Mouse (Mus musculus) stomach, embryonic 14.5 days (tissue): ENCODE results near the gene Unc119b. TPM values are rescaled to one million over a fixed set of nuclear protein-coding genes. Genes with fewer than 3 reads are reported as not detected.
"Not testable (repeated sequence)": the region's sequence is repeated elsewhere in the genome, so short reads cannot be mapped to it uniquely, and the experiment has no call there.

Experiments used
- ATAC-seq: fragments of 200-750 bp; cut with Nextera tagmentation; 2 replicates; pipeline ENCODE4 v1.8.0; 2017; ENCODE audit warnings: low read depth, moderate TSS enrichment; ENCODE audit not compliant: insufficient number of reproducible peaks, insufficient read depth, low FRiP score
- H3K27ac ChIP-seq: fragments of 300-500 bp; sonication (generic); 2 replicates; pipeline ENCODE4 v1.5.1; 2014; ENCODE audit warnings: mild to moderate bottlenecking, low read length, moderate library complexity, mixed read lengths
- H3K27me3 ChIP-seq: fragments of 300-500 bp; sonication (generic); 2 replicates; pipeline ENCODE4 v1.6.1; 2014; ENCODE audit warnings: low read length, control low read depth, mixed read lengths; ENCODE audit not compliant: control insufficient read depth, insufficient read depth
- H3K36me3 ChIP-seq: fragments of 300-500 bp; sonication (generic); 2 replicates; pipeline ENCODE4 v1.6.1; 2014; ENCODE audit warnings: mild to moderate bottlenecking, control low read depth, low read length, moderate library complexity, mixed read lengths; ENCODE audit not compliant: control insufficient read depth, insufficient read depth
- H3K4me1 ChIP-seq: fragments of 300-500 bp; sonication (generic); 2 replicates; pipeline ENCODE4 v1.6.1; 2014; ENCODE audit warnings: low read length, control low read depth, mixed read lengths; ENCODE audit not compliant: control insufficient read depth, insufficient read depth
- H3K4me2 ChIP-seq: fragments of 300-500 bp; sonication (generic); replicated peaks from 2 replicates; pipeline ENCODE4 v1.6.1; 2014; ENCODE audit warnings: low read depth, low read length, control low read depth
- H3K4me3 ChIP-seq: fragments of 300-500 bp; sonication (generic); 2 replicates; pipeline ENCODE4 v1.5.1; 2014; ENCODE audit warnings: low read depth, low read length, control low read depth
- H3K9ac ChIP-seq: fragments of 300-500 bp; sonication (generic); replicated peaks from 2 replicates; pipeline ENCODE4 v1.6.1; 2014; ENCODE audit warnings: low read depth, mild to moderate bottlenecking, control low read depth, low read length, moderate library complexity, mixed read lengths
- H3K9me3 ChIP-seq: fragments of 300-500 bp; sonication (generic); 2 replicates; pipeline ENCODE4 v1.6.1; 2016; ENCODE audit warnings: low read depth, low read length, control low read depth; ENCODE audit not compliant: control insufficient read depth
- WGBS: fragments of 180-500 bp; shearing (Covaris S2); extraction: QIAGEN DNeasy Blood & Tissue Kit; methylation state at CpG from one replicate; pipeline ENCODE4 v1.1.7; 2014; 5-methylcytosine and 5-hydroxymethylcytosine counted together
- polyA plus RNA-seq: library from polyadenylated mRNA; unstranded; fragments of >200 nt; fragmentation: Nextera tagmentation; extraction: Ambion mirVana; gene quantifications from 2 replicates; pipeline ENCODE4 v1.2.1, GENCODE M21; 2014

Gene Unc119b
- polyA plus RNA-seq, 1 experiment from 2014 or later, result 26.3 TPM

GRCm38 (mm10) chr5:115076144-115076901 lies 58.5 kb downstream of the Unc119b start:
- WGBS, result 52% methylated on average over 5 of the region's 5 CpGs
- H3K4me3 ChIP-seq, result no peak overlapping the region
- ATAC-seq, result no peak

GRCm38 (mm10) chr5:115074749-115075148 lies 60.0 kb downstream of the Unc119b start:
- Histone ChIP-seq H3K27ac (no peak overlapping the region), H3K4me1 (peaks cover 16% of the 10 kb centered on the region), H3K4me2 (no peak overlapping the region), H3K9me3 (no peaks in the 10 kb centered on the region), H3K4me3 (no peak overlapping the region), H3K36me3 (peaks cover 13% of the 10 kb centered on the region; the same call in 1 of the 2 replicates), H3K9ac (no peak overlapping the region), H3K27me3 (no peaks in the 10 kb centered on the region)
- no peak for ATAC-seq
- WGBS, result 69% methylated on average over 4 of the region's 4 CpGs

More at GRCm38 (mm10) chr5:115076144-115076901, 58.5 kb downstream of the Unc119b start:
- Histone ChIP-seq H3K36me3 (peaks cover 13% of the 10 kb centered on the region; the same call in 1 of the 2 replicates), H3K27me3 (no peaks in the 10 kb centered on the region), H3K27ac (no peak overlapping the region), H3K4me2 (no peak overlapping the region), H3K4me1 (peaks cover 12% of the 10 kb centered on the region), H3K9ac (no peak overlapping the region), H3K9me3 (no peaks in the 10 kb centered on the region)

GRCm38 (mm10) chr5:115073306-115073705 lies 61.5 kb downstream of the Unc119b start:
- Histone ChIP-seq H3K36me3 (peaks cover 12% of the 10 kb centered on the region; the same call in 1 of the 2 replicates), H3K4me1 (peaks cover 20% of the 10 kb centered on the region)
- H3K4me3 ChIP-seq, ATAC-seq, H3K9ac ChIP-seq, H3K9me3 ChIP-seq, H3K27ac ChIP-seq, H3K4me2 ChIP-seq, H3K27me3 ChIP-seq: not testable (repeated sequence)
- 53% methylated on average over 8 of the region's 8 CpGs for WGBS

Other genes starting within 250 kb of the Unc119b start
- 5.2 and 5.3 TPM in 2 replicates for gene Oasl2, start 238.0 kb downstream of the Unc119b start, polyA plus RNA-seq
- gene Oasl1, start 211.7 kb downstream of the Unc119b start, polyA plus RNA-seq, result 0.57 and 0.75 TPM in 2 replicates
- gene 2210016L21Rik, start 192.8 kb downstream of the Unc119b start, polyA plus RNA-seq, result 51.8 and 54.6 TPM in 2 replicates
- 7.1 and 7.7 TPM in 2 replicates for gene Hnf1a, start 163.9 kb downstream of the Unc119b start, polyA plus RNA-seq
- gene Sppl3, start 123.8 kb downstream of the Unc119b start, polyA plus RNA-seq, result 27.6 and 27.7 TPM in 2 replicates
- 51.7 and 54.7 TPM in 2 replicates for gene Gm10401, start 36.7 kb downstream of the Unc119b start, polyA plus RNA-seq
- 38.5 and 39.9 TPM in 2 replicates for gene Acads, start 15.6 kb downstream of the Unc119b start, polyA plus RNA-seq
- 52.6 and 61.3 TPM in 2 replicates for gene Mlec, start 23.2 kb upstream of the Unc119b start, polyA plus RNA-seq
- gene Cabp1, start 59.4 kb upstream of the Unc119b start, polyA plus RNA-seq, result 1.00 and 1.5 TPM in 2 replicates
- 93.1 and 97.7 TPM in 2 replicates for gene Pop5, start 100.9 kb upstream of the Unc119b start, polyA plus RNA-seq
- 62.6 and 66.5 TPM in 2 replicates for gene Rnf10, start 137.9 kb upstream of the Unc119b start, polyA plus RNA-seq
- gene Coq5, start 144.7 kb upstream of the Unc119b start, polyA plus RNA-seq, result 40.0 and 45.4 TPM in 2 replicates
- 1,629 and 1,647 TPM in 2 replicates for gene Dynll1, start 166.0 kb upstream of the Unc119b start, polyA plus RNA-seq
- 218 and 229 TPM in 2 replicates for gene Srsf9, start 192.2 kb upstream of the Unc119b start, polyA plus RNA-seq
- gene Gatc, start 206.2 kb upstream of the Unc119b start, polyA plus RNA-seq, result 36.0 and 37.0 TPM in 2 replicates
- gene Triap1, start 206.2 kb upstream of the Unc119b start, polyA plus RNA-seq, result 61.3 and 63.8 TPM in 2 replicates
- 898 and 932 TPM in 2 replicates for gene Cox6a1, start 214.0 kb upstream of the Unc119b start, polyA plus RNA-seq